Mouse (Mus musculus): ENCODE measurements around the gene Gm49321. TPM values are rescaled to one million over a fixed set of nuclear protein-coding genes. Genes with fewer than 3 reads are reported as not detected.
A peak's percentile ranks its signal among the peaks of the same experiment; 100 is the strongest.

The Gm49321 gene
- total RNA-seq, 2 experiments from 2014 or later, result 4.9 to 8.1 TPM

GRCm38 (mm10) chr12:73948415-73948814 lies 11.0 kb downstream of the Gm49321 start:
- no peak for DNase-seq (ENCODE audit: low spot score in 2 of 2)

- no peak for DNase-seq (ENCODE audit: low spot score in 2 of 2)
These were observed 12.0 kb downstream of the Gm49321 start for GRCm38 (mm10) chr12:73949318-73950058.

GRCm38 (mm10) chr12:73952879-73953278 lies 15.4 kb downstream of the Gm49321 start:
- DNase-seq (ENCODE audit: low spot score in 2 of 2), result no peak

- DNase-seq (ENCODE audit: low spot score in 2 of 2), result no peak
These were observed 16.1 kb downstream of the Gm49321 start for GRCm38 (mm10) chr12:73953420-73954186.

- DNase-seq (ENCODE audit: low spot score in 2 of 2), result no peak
These were observed 17.3 kb downstream of the Gm49321 start for GRCm38 (mm10) chr12:73954785-73955184.

GRCm38 (mm10) chr12:73957676-73958075 lies 20.2 kb downstream of the Gm49321 start:
- no peak for DNase-seq (ENCODE audit: low spot score in 2 of 2)

- no peak for DNase-seq (ENCODE audit: low spot score in 2 of 2)
These were observed 21.4 kb downstream of the Gm49321 start for GRCm38 (mm10) chr12:73958830-73959229.

- peak; percentile 83 to 92 for DNase-seq (ENCODE audit: low spot score in 2 of 2)
These were observed 27.1 kb downstream of the Gm49321 start, which contains the start of gene Snapc1 for GRCm38 (mm10) chr12:73964291-73965281. TSS of gene Snapc1 (plus strand) at chr12:73964481.

GRCm38 (mm10) chr12:73969142-73969541 lies 31.7 kb downstream of the Gm49321 start:
- no peak for DNase-seq (ENCODE audit: low spot score in 2 of 2)

- no peak for DNase-seq (ENCODE audit: low spot score in 2 of 2)
These were observed 37.1 kb downstream of the Gm49321 start for GRCm38 (mm10) chr12:73974584-73974983.

GRCm38 (mm10) chr12:73978144-73978543 lies 40.7 kb downstream of the Gm49321 start:
- no peak for DNase-seq (ENCODE audit: low spot score in 2 of 2)

- DNase-seq (ENCODE audit: low spot score in 2 of 2), result no peak
These were observed 42.2 kb downstream of the Gm49321 start for GRCm38 (mm10) chr12:73979667-73980066.

GRCm38 (mm10) chr12:73982533-73982932 lies 45.1 kb downstream of the Gm49321 start:
- no peak for DNase-seq (ENCODE audit: low spot score in 2 of 2)

GRCm38 (mm10) chr12:73986299-73986698 lies 48.8 kb downstream of the Gm49321 start:
- DNase-seq (ENCODE audit: low spot score in 2 of 2), result no peak

GRCm38 (mm10) chr12:73988393-73989008 lies 51.0 kb downstream of the Gm49321 start:
- no peak for DNase-seq (ENCODE audit: low spot score in 2 of 2)

GRCm38 (mm10) chr12:73989594-73989993 lies 52.1 kb downstream of the Gm49321 start:
- DNase-seq (ENCODE audit: low spot score in 2 of 2), result peak in 1 of 2 experiments; percentile 15

- DNase-seq (ENCODE audit: low spot score in 2 of 2), result no peak
These were observed 59.4 kb downstream of the Gm49321 start for GRCm38 (mm10) chr12:73996906-73997296.

- DNase-seq (ENCODE audit: low spot score in 2 of 2), result no peak
These were observed 60.1 kb downstream of the Gm49321 start, which contains the start of gene Syt16 for GRCm38 (mm10) chr12:73997297-73998127. TSS of gene Syt16 (plus strand) at chr12:73997661.

- no peak for DNase-seq (ENCODE audit: low spot score in 2 of 2)
These were observed 60.6 kb downstream of the Gm49321 start for GRCm38 (mm10) chr12:73998128-73998456.

- DNase-seq (ENCODE audit: low spot score in 2 of 2), result no peak
These were observed 65.0 kb downstream of the Gm49321 start for GRCm38 (mm10) chr12:74002449-74002848.
